Mouse (Mus musculus) splenic B cell, adult 2 months (primary cell): ENCODE data around the gene Bnipl.
A peak's percentile ranks its signal among the peaks of the same experiment; 100 is the strongest.

Source experiments
- DNase-seq: peaks from one replicate; pipeline ENCODE4 v3.0.0-alpha.2; 2011; ENCODE audit warnings: low read depth, low spot score
- H3K27me3 ChIP-seq: 2 replicates; pipeline ENCODE4 v1.6.1; 2012; ENCODE audit warnings: mild to moderate bottlenecking, low read length, moderate library complexity, mixed read lengths; ENCODE audit not compliant: control insufficient read depth, poor library complexity, insufficient read depth, severe bottlenecking
- H3K36me3 ChIP-seq: 2 replicates; pipeline ENCODE4 v1.6.1; 2012; ENCODE audit warnings: mild to moderate bottlenecking, low read length, moderate library complexity, mixed read lengths; ENCODE audit not compliant: control insufficient read depth, poor library complexity, insufficient read depth, severe bottlenecking

Gene Bnipl

GRCm38 (mm10) chr3:95250783-95251424 lies at the start of gene Bnipl:
Gene Bnipl (minus strand): TSS chr3:95251193.
- Histone ChIP-seq H3K27me3 (no peaks in the 10 kb centered on the region), H3K36me3 (no peaks in the 10 kb centered on the region)
- no peak for DNase-seq

DNA sequence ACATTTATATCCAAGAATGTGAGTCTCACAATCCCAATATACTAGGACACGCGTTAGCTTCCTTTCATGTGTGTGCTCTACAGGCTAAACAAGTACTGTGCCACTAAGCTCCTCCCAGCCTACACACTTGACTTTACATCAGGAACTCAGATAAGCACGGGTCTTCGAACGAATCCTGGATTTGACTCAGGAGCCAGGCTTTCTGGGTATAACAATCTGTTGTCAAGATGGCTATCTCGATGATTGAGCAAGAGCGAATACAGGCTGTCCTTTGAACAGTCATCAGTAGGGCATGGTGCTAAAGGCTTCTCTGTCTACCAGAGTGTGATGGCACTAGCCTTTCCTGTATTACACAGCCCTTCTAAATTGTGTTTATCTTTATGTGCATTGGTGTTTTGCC lies 47.0 kb upstream of the Bnipl start:
- no peak for DNase-seq
- Histone ChIP-seq H3K27me3 (no peaks in the 10 kb centered on the region), H3K36me3 (peaks cover under 1% of the 10 kb centered on the region)

DNA sequence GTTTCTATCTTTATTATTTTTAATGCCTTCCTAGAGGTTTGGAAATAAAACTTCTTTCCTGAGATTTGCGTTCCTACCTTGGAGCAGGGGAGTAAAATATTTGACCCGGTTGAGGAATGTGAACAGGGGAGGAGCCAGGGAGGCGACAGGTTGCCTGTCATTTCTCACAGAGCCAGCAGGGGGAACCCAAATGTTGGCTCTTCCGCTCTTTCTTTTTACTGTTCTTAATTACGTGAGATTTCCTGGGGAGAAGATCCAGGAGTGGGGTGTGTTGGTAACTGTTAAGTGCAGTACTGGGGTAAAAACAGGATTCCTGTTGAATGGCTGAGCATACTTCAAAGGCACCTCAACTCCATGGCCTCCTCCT lies 45.1 kb upstream of the Bnipl start:
- DNase-seq: peak; percentile 66
- H3K27me3 ChIP-seq: no peaks in the 10 kb centered on the region
- peaks cover 3% of the 10 kb centered on the region for H3K36me3 ChIP-seq

DNA sequence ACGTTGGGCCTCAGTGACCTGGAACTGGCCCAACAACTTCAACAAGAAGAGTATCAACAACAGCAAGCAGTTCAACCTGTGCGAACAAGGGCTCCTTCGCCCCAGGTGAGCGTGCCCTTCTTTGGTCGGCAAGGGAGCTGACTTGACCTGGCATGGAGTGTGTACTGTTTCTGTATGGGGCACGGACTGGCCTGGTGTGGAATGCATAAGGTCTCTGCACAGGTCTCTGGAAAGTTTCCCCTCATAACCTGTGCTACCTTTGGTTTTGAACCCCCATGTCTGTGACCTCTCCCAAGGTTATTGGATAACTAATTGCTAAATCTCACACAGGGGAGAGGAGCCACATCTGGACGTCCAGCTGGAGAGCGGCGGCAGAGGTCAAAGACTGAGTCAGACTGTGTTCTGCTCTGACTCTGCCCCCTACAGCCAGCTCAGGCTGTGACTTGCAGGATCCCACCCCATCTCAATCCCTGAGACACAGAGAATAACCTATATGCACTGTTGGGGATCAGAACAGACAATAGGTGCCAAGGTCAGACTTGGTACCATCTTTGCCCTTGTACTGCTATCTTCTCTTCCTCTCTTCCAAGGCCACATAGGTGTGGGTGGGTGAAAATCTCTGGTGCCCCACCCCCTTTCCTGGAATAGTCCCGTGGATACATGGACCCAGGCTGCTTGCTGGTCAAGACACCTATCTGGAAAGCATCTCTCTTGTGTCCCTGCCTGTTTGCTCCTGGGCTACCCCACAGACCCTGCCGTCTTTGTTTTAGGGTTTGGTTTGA lies 44.5 kb upstream of the Bnipl start:
- H3K36me3 ChIP-seq: peaks cover 3% of the 10 kb centered on the region
- no peaks in the 10 kb centered on the region for H3K27me3 ChIP-seq
- DNase-seq: no peak

DNA sequence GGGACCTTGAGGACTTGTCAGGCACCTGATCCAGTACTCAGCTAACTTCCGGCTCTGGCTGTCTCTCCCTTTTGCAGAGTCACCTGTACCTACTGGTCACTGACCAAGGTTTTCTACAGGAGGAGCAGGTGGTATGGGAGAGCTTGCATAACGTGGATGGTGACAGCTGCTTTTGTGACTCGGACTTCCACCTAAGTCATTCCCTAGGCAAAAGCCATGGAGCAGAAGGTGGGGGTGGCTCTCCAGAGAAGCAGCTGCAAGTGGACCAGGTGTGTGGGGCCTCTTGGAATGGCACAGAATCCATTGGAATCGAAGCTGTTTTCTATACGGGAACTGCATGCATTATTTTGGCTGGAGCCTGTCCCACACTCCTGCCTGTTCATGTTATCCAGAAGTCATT lies 43.7 kb upstream of the Bnipl start:
- DNase-seq: no peak
- Histone ChIP-seq H3K36me3 (peaks cover 3% of the 10 kb centered on the region), H3K27me3 (no peaks in the 10 kb centered on the region)

- Histone ChIP-seq H3K36me3 (peaks cover 3% of the 10 kb centered on the region), H3K27me3 (no peaks in the 10 kb centered on the region)
- no peak for DNase-seq
These were observed 43.3 kb upstream of the Bnipl start for GRCm38 (mm10) chr3:95294316-95294715.

DNA sequence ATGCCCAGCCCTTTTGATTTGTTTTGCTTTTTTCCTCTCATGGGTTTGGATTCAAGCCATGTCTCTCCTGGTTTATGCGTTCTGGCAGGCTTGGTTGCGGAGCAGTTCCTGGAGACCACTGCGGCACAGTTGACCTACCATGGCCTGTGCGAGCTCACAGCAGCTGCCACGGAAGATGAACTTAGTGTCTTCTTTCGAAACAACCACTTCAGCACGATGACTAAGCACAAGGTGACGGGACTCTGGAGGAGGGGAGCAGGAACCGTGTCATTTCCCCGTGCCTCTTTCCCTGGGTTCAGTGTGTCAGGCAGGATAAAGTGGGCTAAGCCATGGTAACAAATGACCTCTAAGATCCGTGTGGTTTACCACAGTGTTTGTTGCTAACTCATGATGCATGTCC lies 42.5 kb upstream of the Bnipl start:
- Histone ChIP-seq H3K36me3 (peaks cover 4% of the 10 kb centered on the region), H3K27me3 (no peaks in the 10 kb centered on the region)
- peak; percentile 19 for DNase-seq

- no peak for DNase-seq
These were observed 41.9 kb upstream of the Bnipl start for GRCm38 (mm10) chr3:95292899-95293298.

DNA sequence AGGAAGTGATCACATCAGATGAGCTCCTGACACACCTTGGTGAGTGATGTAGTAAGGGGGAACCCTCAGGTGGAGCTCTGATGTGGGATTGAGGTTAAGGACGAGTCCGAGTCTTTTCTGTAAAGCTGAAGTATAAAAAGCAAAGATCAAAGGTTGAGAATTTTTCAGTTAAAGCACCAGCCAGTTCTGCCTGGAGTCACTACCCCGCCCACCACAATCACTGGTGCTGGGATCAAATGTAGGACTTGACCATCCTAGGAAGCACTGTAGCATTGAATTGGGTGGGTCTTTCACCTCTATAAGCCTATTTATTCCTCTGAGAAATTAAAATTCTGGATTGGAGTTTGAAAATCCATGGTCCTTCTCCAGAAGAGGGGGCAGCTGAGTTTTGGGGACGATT lies 40.0 kb upstream of the Bnipl start:
- Histone ChIP-seq H3K27me3 (no peaks in the 10 kb centered on the region), H3K36me3 (peaks cover 4% of the 10 kb centered on the region)
- no peak for DNase-seq

More at GRCm38 (mm10) chr3:95292899-95293298, 41.9 kb upstream of the Bnipl start:
- no peaks in the 10 kb centered on the region for H3K27me3 ChIP-seq
- H3K36me3 ChIP-seq: peaks cover 4% of the 10 kb centered on the region

DNA sequence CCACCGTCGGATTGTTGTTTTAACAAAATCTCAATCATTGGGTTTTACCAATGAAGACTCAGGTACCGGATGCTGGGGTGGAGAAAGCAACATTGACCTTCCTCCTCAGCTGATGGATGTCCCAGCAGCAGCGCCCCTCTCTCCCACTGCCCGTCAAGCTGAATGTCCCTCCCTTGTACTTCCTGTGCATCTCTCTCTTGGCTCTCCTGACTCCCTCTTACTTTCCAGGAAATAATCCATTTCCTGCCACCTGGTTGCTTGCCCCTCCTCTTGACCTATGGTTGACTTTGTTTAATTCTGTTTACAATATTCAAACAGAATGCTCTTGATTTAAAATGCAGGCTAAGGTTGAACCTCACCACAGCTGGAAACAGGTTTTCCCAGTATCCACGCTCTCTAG lies 39.2 kb upstream of the Bnipl start:
- DNase-seq: no peak
- Histone ChIP-seq H3K27me3 (no peaks in the 10 kb centered on the region), H3K36me3 (peaks cover 4% of the 10 kb centered on the region)

- peaks cover 4% of the 10 kb centered on the region for H3K36me3 ChIP-seq
- no peaks in the 10 kb centered on the region for H3K27me3 ChIP-seq
- DNase-seq: no peak
These were observed 38.4 kb upstream of the Bnipl start for GRCm38 (mm10) chr3:95289419-95289818.

DNA sequence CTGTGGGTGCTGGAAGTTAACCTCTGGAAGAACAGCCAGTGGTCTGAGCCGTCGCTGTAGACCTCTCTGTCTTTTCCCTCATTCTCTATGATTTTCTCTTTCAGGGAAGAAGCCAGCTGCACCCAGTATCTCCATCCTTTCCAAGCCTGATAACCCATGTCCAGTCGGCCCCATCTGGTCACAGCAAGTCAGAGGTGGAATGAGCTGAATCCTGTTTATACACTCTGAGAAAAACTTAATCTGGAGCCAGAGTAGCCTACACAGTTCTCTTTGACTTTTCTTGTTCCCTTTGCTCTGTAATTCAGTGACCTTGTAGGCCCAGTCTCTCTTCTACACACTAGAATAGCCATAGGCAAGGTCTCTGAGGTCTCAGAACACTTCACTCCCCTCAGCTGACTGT lies 36.5 kb upstream of the Bnipl start:
- Histone ChIP-seq H3K36me3 (peaks cover 2% of the 10 kb centered on the region; the same call in 1 of the 2 replicates), H3K27me3 (no peaks in the 10 kb centered on the region)
- DNase-seq: no peak

- H3K36me3 ChIP-seq: peaks cover 2% of the 10 kb centered on the region; the same call in 1 of the 2 replicates
- DNase-seq: no peak
- no peaks in the 10 kb centered on the region for H3K27me3 ChIP-seq
These were observed 35.5 kb upstream of the Bnipl start for GRCm38 (mm10) chr3:95286510-95286909.

DNA sequence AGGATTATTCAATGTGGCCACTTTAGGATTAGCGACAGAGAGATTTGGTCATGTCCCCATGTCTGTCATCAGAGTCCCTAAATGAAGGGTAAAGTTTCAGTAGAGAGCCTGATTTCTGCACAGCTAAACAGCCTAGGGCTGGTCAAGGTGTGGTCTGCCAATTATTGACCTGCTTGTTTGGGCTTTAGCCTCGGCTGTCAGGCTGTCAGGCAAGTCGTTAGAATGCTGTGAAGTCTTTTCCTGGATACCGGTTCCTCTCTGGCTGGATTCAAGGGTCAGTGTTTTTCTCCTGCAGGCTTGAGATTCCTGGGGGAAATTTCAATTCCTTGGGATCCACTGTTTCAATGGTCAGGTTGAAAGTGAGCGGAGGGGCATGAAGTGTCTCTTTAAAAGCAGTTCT lies 35.0 kb upstream of the Bnipl start:
- peaks cover 2% of the 10 kb centered on the region; the same call in 1 of the 2 replicates for H3K36me3 ChIP-seq
- no peak for DNase-seq
- no peaks in the 10 kb centered on the region for H3K27me3 ChIP-seq

DNA sequence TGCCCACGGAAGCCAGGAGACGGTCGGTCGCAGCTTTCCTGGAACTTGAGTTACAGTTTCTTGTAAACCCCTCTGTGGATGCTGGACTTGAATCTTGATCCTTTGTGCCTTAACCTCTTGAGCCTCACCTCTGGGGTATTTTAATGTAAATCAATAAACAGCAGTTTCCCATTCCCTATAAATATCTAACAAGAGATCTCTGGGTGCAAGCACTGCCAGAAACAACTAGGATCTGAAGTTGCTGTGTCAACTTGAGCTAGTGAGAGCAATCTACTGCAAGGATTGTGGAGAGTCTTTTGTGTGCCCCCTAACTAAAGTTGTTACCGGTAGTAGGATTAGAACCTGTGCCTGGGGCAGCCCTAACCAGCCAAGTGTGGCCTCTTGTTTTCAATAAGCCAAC lies 34.4 kb upstream of the Bnipl start:
- DNase-seq: no peak
- no peaks in the 10 kb centered on the region for H3K27me3 ChIP-seq

More for the DNA sequence above, 34.4 kb upstream of the Bnipl start:
- H3K36me3 ChIP-seq: peaks cover 2% of the 10 kb centered on the region; the same call in 1 of the 2 replicates
